Mouse (Mus musculus) heart, postnatal 0 days (tissue): ENCODE measurements at regions not wholly inside any gene's neighbourhood (a gene's known extent, or its start where the extent isn't known, plus 50 kb on each side); places are given as distances from the start of the nearest gene placed in this dataset.

Experiments
- ATAC-seq: fragments of 200-750 bp; cut with Nextera tagmentation; 2 replicates; pipeline ENCODE4 v1.8.0; 2017; ENCODE audit warnings: low read depth, moderate number of reproducible peaks, moderate library complexity; ENCODE audit not compliant: insufficient read depth
- DNase-seq: peaks from one replicate; pipeline ENCODE4 v3.0.0-alpha.2; 2016; ENCODE audit warnings: low spot score
- H3K27ac ChIP-seq: fragments of 300-500 bp; sonication (generic); 2 replicates; pipeline ENCODE4 v1.5.1; 2014; ENCODE audit warnings: low read depth, mild to moderate bottlenecking
- H3K27me3 ChIP-seq: fragments of 300-500 bp; sonication (generic); 2 replicates; pipeline ENCODE4 v1.6.1; 2014; ENCODE audit warnings: low read length, mixed read lengths; ENCODE audit not compliant: control insufficient read depth, insufficient read depth
- H3K36me3 ChIP-seq: fragments of 300-500 bp; sonication (generic); replicated peaks from 2 replicates; pipeline ENCODE4 v1.6.1; 2014; ENCODE audit warnings: low read length, mixed read lengths; ENCODE audit not compliant: control insufficient read depth, insufficient read depth
- H3K4me1 ChIP-seq: fragments of 300-500 bp; sonication (generic); 2 replicates; pipeline ENCODE4 v1.6.1; 2014; ENCODE audit warnings: antibody characterized with exemption; ENCODE audit not compliant: control insufficient read depth, insufficient read depth
- H3K4me2 ChIP-seq: fragments of 300-500 bp; sonication (generic); 2 replicates; pipeline ENCODE4 v1.6.1; 2014; ENCODE audit warnings: low read depth, mild to moderate bottlenecking, low read length, moderate library complexity
- H3K4me3 ChIP-seq: fragments of 300-500 bp; sonication (generic); 2 replicates; pipeline ENCODE4 v1.5.1; 2014; ENCODE audit warnings: low read depth, low read length
- H3K9ac ChIP-seq: fragments of 300-500 bp; sonication (generic); replicated peaks from 2 replicates; pipeline ENCODE4 v1.6.1; 2014; ENCODE audit warnings: low read depth, low read length, mixed read lengths
- H3K9me3 ChIP-seq: fragments of 300-500 bp; sonication (generic); replicated peaks from 2 replicates; pipeline ENCODE4 v1.6.1; 2016; ENCODE audit warnings: low read length; ENCODE audit not compliant: control insufficient read depth
- CTCF ChIP-seq: IDR thresholded peaks from 2 replicates; pipeline ENCODE4 v1.5.1; 2016; ENCODE audit warnings: antibody characterized with exemption, control low read depth, low read depth
- EP300 ChIP-seq: IDR thresholded peaks from 2 replicates; pipeline ENCODE4 v1.6.1; 2016; ENCODE audit warnings: antibody characterized with exemption, low read depth
- WGBS: fragments of 180-500 bp; shearing (Covaris S2); extraction: QIAGEN DNeasy Blood & Tissue Kit; methylation state at CpG from one replicate; pipeline ENCODE4 v1.1.7; 2014; 5-methylcytosine and 5-hydroxymethylcytosine counted together

DNA sequence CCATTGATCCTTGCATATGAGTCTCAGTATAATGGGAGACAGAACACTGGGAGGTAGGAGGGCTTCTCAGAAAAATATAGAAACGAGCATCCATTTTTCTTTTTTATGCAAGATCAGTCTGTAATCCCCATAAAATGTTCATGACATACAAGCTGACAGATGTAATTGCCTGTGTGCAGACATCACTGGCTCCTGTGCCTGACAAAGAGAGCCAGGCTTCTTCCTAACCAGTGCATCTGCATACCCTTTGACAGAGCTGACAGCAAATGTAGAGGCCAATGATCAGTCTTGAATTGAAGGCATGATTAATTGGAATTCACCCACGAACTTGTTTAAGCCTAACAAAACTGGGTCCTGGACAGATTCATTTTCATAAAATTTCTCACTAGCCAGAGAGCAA, 463.0 kb downstream of the 1190002N15Rik start:
- Histone ChIP-seq H3K27me3 (no peaks in the 10 kb centered on the region), H3K4me1 (no peaks in the 10 kb centered on the region), H3K9me3 (no peaks in the 10 kb centered on the region), H3K4me2 (no peak overlapping the region), H3K36me3 (no peaks in the 10 kb centered on the region), H3K9ac (no peak overlapping the region), H3K27ac (no peak overlapping the region), H3K4me3 (no peak overlapping the region)
- 41% methylated on average over 2 of the region's 2 CpGs for WGBS
- no peak for ATAC-seq
- DNase-seq = no peak
- no peak for TF ChIP-seq EP300

DNA sequence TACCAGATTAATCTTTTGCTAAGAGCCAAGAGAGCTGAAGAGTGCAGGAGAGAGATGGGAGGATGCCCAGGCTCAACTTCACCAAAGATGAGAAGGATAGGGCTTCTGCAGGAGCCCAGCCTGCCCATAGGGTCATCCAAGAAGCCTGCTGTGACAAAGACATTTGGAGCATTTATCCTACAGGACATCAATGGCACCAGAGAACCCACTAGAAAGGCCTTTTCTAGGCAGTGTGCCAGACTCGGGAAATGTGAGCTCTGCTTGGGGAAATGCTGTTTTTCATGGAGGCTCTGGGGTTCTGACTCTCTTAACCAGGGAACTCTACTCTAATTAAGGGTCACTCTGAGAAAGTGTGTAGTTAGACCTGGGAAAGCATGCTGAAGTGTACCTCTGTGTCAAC, 470.8 kb downstream of the 1190002N15Rik start:
- no peaks in the 10 kb centered on the region for H3K4me1 ChIP-seq
- DNase-seq (no peak), ATAC-seq (no peak)
- no peak overlapping the region for H3K4me3 ChIP-seq
- no peaks in the 10 kb centered on the region for H3K9me3 ChIP-seq
- no peak overlapping the region for H3K9ac ChIP-seq
- no peak overlapping the region for H3K27ac ChIP-seq
- no peaks in the 10 kb centered on the region for H3K36me3 ChIP-seq
- 25% methylated on average over 1 of the region's 1 CpGs for WGBS
- no peak for TF ChIP-seq EP300
- no peak for TF ChIP-seq CTCF
- no peak overlapping the region for H3K4me2 ChIP-seq
- no peaks in the 10 kb centered on the region for H3K27me3 ChIP-seq

DNA sequence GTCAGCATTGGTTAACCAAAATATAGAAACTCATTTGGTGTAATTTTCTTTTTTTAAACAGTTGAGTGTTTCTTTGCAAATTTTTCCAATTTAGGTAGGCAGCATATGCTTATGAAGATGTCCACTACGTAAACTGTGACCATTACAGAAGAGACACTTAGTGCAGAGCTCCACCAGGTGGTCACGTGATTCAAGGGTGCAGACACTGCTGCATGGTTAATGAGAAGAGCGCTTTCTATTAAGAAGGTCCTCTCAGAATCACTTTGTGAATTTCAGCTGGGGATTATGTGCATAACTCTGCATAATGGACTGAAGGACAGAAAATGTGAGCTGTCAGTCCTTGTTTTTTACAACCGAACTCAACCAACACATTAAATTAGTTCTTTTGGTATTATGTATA, 484.7 kb downstream of the 1190002N15Rik start:
- Histone ChIP-seq H3K4me3 (no peak overlapping the region), H3K27me3 (no peaks in the 10 kb centered on the region), H3K36me3 (no peaks in the 10 kb centered on the region), H3K4me2 (no peak overlapping the region), H3K9me3 (no peaks in the 10 kb centered on the region), H3K9ac (no peak overlapping the region), H3K4me1 (no peaks in the 10 kb centered on the region), H3K27ac (no peak overlapping the region)
- WGBS = 71% methylated on average over 4 of the region's 4 CpGs
- ATAC-seq (no peak), DNase-seq (no peak)
- TF ChIP-seq EP300 = no peak
- TF ChIP-seq CTCF = no peak

DNA sequence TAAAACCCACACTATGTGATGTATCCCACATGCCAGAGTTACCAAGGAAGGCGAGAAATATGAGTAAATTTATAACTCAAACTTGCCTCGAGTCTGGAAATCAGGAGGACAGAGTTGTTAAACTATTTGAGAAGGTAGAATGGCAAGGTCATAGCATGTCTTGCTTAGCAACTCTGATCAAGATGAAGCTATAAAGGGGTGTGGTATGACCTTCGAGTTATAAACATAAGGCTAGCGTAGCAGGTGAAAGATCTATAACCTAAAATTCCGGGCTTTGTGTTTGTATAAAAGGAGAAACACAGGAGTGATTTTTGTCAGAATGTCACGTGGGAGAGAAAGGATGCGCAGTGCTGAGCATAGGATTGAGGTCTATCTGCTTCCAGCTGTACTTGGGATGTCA, 490.0 kb downstream of the 1190002N15Rik start:
- no peak for DNase-seq
- Histone ChIP-seq H3K36me3 (no peaks in the 10 kb centered on the region), H3K4me3 (no peak overlapping the region), H3K4me1 (no peaks in the 10 kb centered on the region), H3K4me2 (no peak overlapping the region), H3K9me3 (no peaks in the 10 kb centered on the region), H3K27me3 (no peaks in the 10 kb centered on the region), H3K9ac (no peak overlapping the region), H3K27ac (no peak overlapping the region)
- WGBS = 74% methylated on average over 7 of the region's 7 CpGs
- no peak for TF ChIP-seq EP300
- TF ChIP-seq CTCF = no peak
- ATAC-seq = no peak

DNA sequence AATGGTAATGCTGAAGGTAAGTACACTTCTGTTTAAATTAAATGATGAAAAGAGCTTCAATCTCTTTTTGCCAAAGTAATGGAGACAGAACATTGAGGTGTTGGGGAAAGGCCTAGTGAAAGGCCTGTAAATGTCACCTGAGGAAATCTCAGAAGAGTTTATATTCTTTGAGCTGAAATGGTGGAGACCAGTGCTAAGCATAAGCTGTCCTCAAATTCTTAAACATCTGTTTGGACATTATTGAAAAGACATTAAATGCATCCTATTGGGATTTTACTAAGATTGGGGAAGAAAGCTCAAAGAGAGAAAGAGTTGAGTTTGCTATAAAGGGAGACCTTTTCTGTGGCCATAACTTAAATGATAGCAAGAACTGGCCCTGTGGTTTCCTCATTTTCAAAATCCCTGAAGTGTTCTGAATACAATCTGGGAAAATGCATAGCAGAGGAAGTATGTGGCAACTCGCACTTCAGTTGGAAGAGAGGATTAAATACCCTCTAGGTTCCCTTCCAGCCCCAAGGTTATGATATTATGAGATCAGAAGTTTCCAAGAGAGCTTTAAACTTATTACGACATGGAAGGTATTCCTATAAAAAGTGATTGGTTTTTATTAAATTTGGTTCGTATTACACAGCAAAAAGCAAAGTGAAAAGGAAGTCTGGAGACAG, 492.3 kb downstream of the 1190002N15Rik start:
- H3K9ac ChIP-seq = no peak overlapping the region
- no peak for DNase-seq
- ATAC-seq = no peak
- WGBS = 80% methylated on average over 3 of the region's 3 CpGs
- no peaks in the 10 kb centered on the region for H3K4me1 ChIP-seq
- H3K4me2 ChIP-seq = no peak overlapping the region
- H3K27me3 ChIP-seq = no peaks in the 10 kb centered on the region
- TF ChIP-seq CTCF (no peak), EP300 (no peak)
- H3K36me3 ChIP-seq = no peaks in the 10 kb centered on the region
- no peak overlapping the region for H3K4me3 ChIP-seq
- no peaks in the 10 kb centered on the region for H3K9me3 ChIP-seq
- H3K27ac ChIP-seq = no peak overlapping the region

DNA sequence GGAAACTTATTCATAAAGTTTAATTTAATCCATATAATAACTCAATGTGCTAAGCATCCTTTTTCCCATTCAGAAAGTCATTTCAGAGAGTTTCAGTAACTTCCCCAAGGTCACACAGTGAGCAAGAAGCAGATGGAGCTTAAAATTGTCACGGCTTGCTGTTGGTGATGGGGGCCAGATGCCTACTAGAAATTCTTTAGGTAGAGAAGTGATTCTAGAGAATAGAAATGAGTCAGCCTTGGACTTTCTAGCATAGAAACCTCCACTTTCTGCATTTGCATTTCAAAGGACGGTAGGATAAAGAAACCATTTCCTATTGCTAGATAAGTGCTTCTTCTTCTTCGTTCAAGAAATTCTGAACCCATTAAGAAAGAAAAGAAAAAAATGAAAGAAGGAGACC, 514.1 kb downstream of the 1190002N15Rik start:
- H3K4me2 ChIP-seq = no peak overlapping the region
- ATAC-seq (no peak), DNase-seq (no peak)
- H3K27me3 ChIP-seq = no peaks in the 10 kb centered on the region
- H3K36me3 ChIP-seq = no peaks in the 10 kb centered on the region
- H3K9ac ChIP-seq = no peak overlapping the region
- TF ChIP-seq EP300 = no peak
- TF ChIP-seq CTCF = no peak
- no peak overlapping the region for H3K27ac ChIP-seq
- no peaks in the 10 kb centered on the region for H3K9me3 ChIP-seq
- H3K4me1 ChIP-seq = no peaks in the 10 kb centered on the region
- no peak overlapping the region for H3K4me3 ChIP-seq
- WGBS = 51% methylated on average over 3 of the region's 3 CpGs
